In genomic region chr4:154466305-154466704, GRCm38 (mm10) we compare ENCODE assay signal across 9 mouse cellular contexts.
A peak's percentile ranks its signal among the peaks of the same experiment; 100 is the strongest.
DNase-seq lines count a peak whose midpoint lies in the region; ATAC-seq lines count a peak whose summit lies in the region.
"Had no signal": no experiment of that assay in that cellular context is flagged by ENCODE, and none has a peak within 500 bp of the region (broad histone marks: within the 10 kb centered on the region; RNA-seq: fewer than 3 reads in every experiment).

No protein-coding gene starts in this region.

- peaks cover 100% of the 10 kb centered on the region for H3K27me3 ChIP-seq in forebrain, embryonic 10.5 days (ENCODE audit: poor library complexity, severe bottlenecking)
- H3K27me3 ChIP-seq in forebrain, embryonic 12.5 days = peaks cover 92% of the 10 kb centered on the region
- H3K27me3 ChIP-seq in neural tube, embryonic 15.5 days (replicated peaks) = peaks cover 68% of the 10 kb centered on the region

- no peaks in the 10 kb centered on the region for H3K36me3 ChIP-seq in forebrain, embryonic 10.5 days (replicated peaks)
- no peaks in the 10 kb centered on the region for H3K36me3 ChIP-seq in forebrain, embryonic 12.5 days (replicated peaks)
- no peaks in the 10 kb centered on the region for H3K36me3 ChIP-seq in neural tube, embryonic 15.5 days

- H3K9me3 ChIP-seq in forebrain, embryonic 10.5 days = no peaks in the 10 kb centered on the region
- no peaks in the 10 kb centered on the region for H3K9me3 ChIP-seq in forebrain, embryonic 12.5 days
- H3K9me3 ChIP-seq in neural tube, embryonic 15.5 days (replicated peaks) = no peaks in the 10 kb centered on the region
- H3K9me3 ChIP-seq: megakaryocyte, embryonic 14.5 days had no signal

- peaks cover 65% of the 10 kb centered on the region for H3K4me1 ChIP-seq in forebrain, embryonic 10.5 days
- H3K4me1 ChIP-seq in forebrain, embryonic 12.5 days = peaks cover 33% of the 10 kb centered on the region
- peaks cover 19% of the 10 kb centered on the region for H3K4me1 ChIP-seq in neural tube, embryonic 15.5 days
- H3K4me1 ChIP-seq: megakaryocyte, embryonic 14.5 days had no signal

- 44% methylated on average over 5 of the region's 5 CpGs for WGBS in forebrain, embryonic 10.5 days
- WGBS in forebrain, embryonic 12.5 days = 46% methylated on average over 5 of the region's 5 CpGs
- 47% methylated on average over 5 of the region's 5 CpGs for WGBS in neural tube, embryonic 15.5 days

- no peak overlapping the region for H3K9ac ChIP-seq in forebrain, embryonic 12.5 days
- no peak overlapping the region for H3K9ac ChIP-seq in neural tube, embryonic 15.5 days (replicated peaks)

- H3K4me3 ChIP-seq in forebrain, embryonic 10.5 days = no peak overlapping the region
- H3K4me3 ChIP-seq in forebrain, embryonic 12.5 days (replicated peaks) = no peak overlapping the region
- H3K4me3 ChIP-seq in neural tube, embryonic 15.5 days (replicated peaks) = no peak overlapping the region
- H3K4me3 ChIP-seq: megakaryocyte, embryonic 14.5 days had no signal

- no peak overlapping the region for H3K4me2 ChIP-seq in forebrain, embryonic 12.5 days
- H3K4me2 ChIP-seq in neural tube, embryonic 15.5 days = no peak overlapping the region

- DNase-seq in forebrain, embryonic 10.5 days (ENCODE audit: extremely low spot score, low spot score) = peak; percentile 44
- peak; percentile 60 for DNase-seq in neural tube, embryonic 10.5 days (ENCODE audit: extremely low spot score, low spot score)
- peak; percentile 45 for DNase-seq in embryo, embryonic 11.5 days (ENCODE audit: low read depth, low spot score)
- peak; percentile 45 for DNase-seq in retina, postnatal 1 day
- DNase-seq in right cerebral cortex, postnatal 14 days = no peak
- no peak for DNase-seq in urinary bladder, postnatal 10 days (ENCODE audit: low spot score)

- H3K27ac ChIP-seq in forebrain, embryonic 10.5 days = no peak overlapping the region
- no peak overlapping the region for H3K27ac ChIP-seq in forebrain, embryonic 12.5 days
- no peak overlapping the region for H3K27ac ChIP-seq in neural tube, embryonic 15.5 days (replicated peaks)

- ATAC-seq in forebrain, embryonic 12.5 days (ENCODE audit: low FRiP score) = no peak
- no peak for ATAC-seq in neural tube, embryonic 15.5 days (ENCODE audit: low FRiP score)

Comparison
In these comparisons a context has a peak if more than half of its experiments do, and no peak if none do; other contexts are left out.
1. DNase-seq: peak in forebrain, embryonic 10.5 days (single experiment), neural tube, embryonic 10.5 days (single experiment), embryo, embryonic 11.5 days (single experiment) and retina, postnatal 1 day (single experiment); none in right cerebral cortex, postnatal 14 days (single experiment) and urinary bladder, postnatal 10 days (single experiment).